Comparison of ENCODE assay signal across 13 mouse cellular contexts in genomic region chr17:24987221-24987620, GRCm38 (mm10).
"Had no signal": no experiment of that assay in that cellular context is flagged by ENCODE, and none has a peak within 500 bp of the region (broad histone marks: within the 10 kb centered on the region; RNA-seq: fewer than 3 reads in every experiment).

No protein-coding gene starts in this region.

- H3K27me3 ChIP-seq: limb, embryonic 13.5 days; midbrain, embryonic 13.5 days; stomach, embryonic 15.5 days had no signal

- ATAC-seq: inflammation-experienced regulatory T-cells, adult 6 months; intestine, postnatal 0 days; midbrain, embryonic 13.5 days had no signal

- DNase-seq: kidney, adult 8-10 months; kidney, postnatal 10 days; kidney, postnatal 4 days; lung, adult 18-20 months; spleen, adult 18-20 months; thymus, postnatal 36 days had no signal

- H3K9ac ChIP-seq: limb, embryonic 13.5 days; liver, embryonic 14.5 days; midbrain, embryonic 13.5 days; stomach, embryonic 15.5 days had no signal

- H3K4me2 ChIP-seq: limb, embryonic 13.5 days; midbrain, embryonic 13.5 days; stomach, embryonic 15.5 days had no signal

- H3K4me1 ChIP-seq: limb, embryonic 13.5 days; midbrain, embryonic 13.5 days; stomach, embryonic 15.5 days had no signal

- H3K4me3 ChIP-seq: layer of hippocampus, adult 2 months; limb, embryonic 13.5 days; midbrain, embryonic 13.5 days; stomach, embryonic 15.5 days had no signal

- H3K27ac ChIP-seq: layer of hippocampus, adult 2 months; limb, embryonic 13.5 days; liver, embryonic 14.5 days; midbrain, embryonic 13.5 days; stomach, embryonic 15.5 days had no signal

- H3K9me3 ChIP-seq: limb, embryonic 13.5 days; midbrain, embryonic 13.5 days; stomach, embryonic 15.5 days had no signal
